Mouse (Mus musculus) liver, embryonic 11.5 days (tissue): ENCODE data around the gene Prepl. TPM values are rescaled to one million over a fixed set of nuclear protein-coding genes. Genes with fewer than 3 reads are reported as not detected.

Source experiments
- ATAC-seq: fragments of 200-750 bp; cut with Nextera tagmentation; replicated peaks from 2 replicates; pipeline ENCODE4 v1.8.0; 2017; ENCODE audit warnings: moderate number of reproducible peaks, mild to moderate bottlenecking, moderate TSS enrichment, moderate library complexity; ENCODE audit not compliant: low FRiP score
- DNase-seq: peaks from one replicate; pipeline ENCODE4 v3.0.0-alpha.2; 2017; ENCODE audit warnings: low spot score
- H3K27ac ChIP-seq: fragments of 300-500 bp; sonication (generic); 2 replicates; pipeline ENCODE4 v1.5.1; 2014; ENCODE audit warnings: mild to moderate bottlenecking, low read depth, low read length, control low read depth
- H3K27me3 ChIP-seq: fragments of 300-500 bp; sonication (generic); replicated peaks from 2 replicates; pipeline ENCODE4 v1.6.1; 2014; ENCODE audit warnings: low read length, mixed read lengths; ENCODE audit not compliant: control insufficient read depth, insufficient read depth
- H3K36me3 ChIP-seq: fragments of 300-500 bp; sonication (generic); 2 replicates; pipeline ENCODE4 v1.6.1; 2014; ENCODE audit warnings: mild to moderate bottlenecking, low read length, moderate library complexity, mixed read lengths; ENCODE audit not compliant: control insufficient read depth, insufficient read depth
- H3K4me1 ChIP-seq: fragments of 300-500 bp; sonication (generic); replicated peaks from 2 replicates; pipeline ENCODE4 v1.6.1; 2014; ENCODE audit warnings: low read length, mixed read lengths; ENCODE audit not compliant: control insufficient read depth, insufficient read depth
- H3K4me2 ChIP-seq: fragments of 300-500 bp; sonication (generic); 2 replicates; pipeline ENCODE4 v1.6.1; 2014; ENCODE audit warnings: mild to moderate bottlenecking, control low read depth, moderate library complexity
- H3K4me3 ChIP-seq: fragments of 300-500 bp; sonication (generic); 2 replicates; pipeline ENCODE4 v1.5.1; 2014; ENCODE audit warnings: low read depth, low read length, control low read depth
- H3K9ac ChIP-seq: fragments of 300-500 bp; sonication (generic); 2 replicates; pipeline ENCODE4 v1.6.1; 2014; ENCODE audit warnings: low read depth, low read length, control low read depth
- H3K9me3 ChIP-seq: fragments of 300-500 bp; sonication (generic); 2 replicates; pipeline ENCODE4 v1.6.1; 2016; ENCODE audit warnings: low read length, inconsistent platforms, mixed read lengths; ENCODE audit not compliant: control insufficient read depth
- WGBS: fragments of 180-500 bp; shearing (Covaris S2); extraction: QIAGEN DNeasy Blood & Tissue Kit; methylation state at CpG from one replicate; pipeline ENCODE4 v1.1.7; 2014; 5-methylcytosine and 5-hydroxymethylcytosine counted together
- polyA plus RNA-seq: library from polyadenylated mRNA; unstranded; fragments of >200 nt; fragmentation: Nextera tagmentation; extraction: Ambion mirVana; gene quantifications from 2 replicates; pipeline ENCODE4 v1.2.1, GENCODE M21; 2014

Prepl gene
- polyA plus RNA-seq, 1 experiment from 2014 or later, result 18.9 TPM

DNA sequence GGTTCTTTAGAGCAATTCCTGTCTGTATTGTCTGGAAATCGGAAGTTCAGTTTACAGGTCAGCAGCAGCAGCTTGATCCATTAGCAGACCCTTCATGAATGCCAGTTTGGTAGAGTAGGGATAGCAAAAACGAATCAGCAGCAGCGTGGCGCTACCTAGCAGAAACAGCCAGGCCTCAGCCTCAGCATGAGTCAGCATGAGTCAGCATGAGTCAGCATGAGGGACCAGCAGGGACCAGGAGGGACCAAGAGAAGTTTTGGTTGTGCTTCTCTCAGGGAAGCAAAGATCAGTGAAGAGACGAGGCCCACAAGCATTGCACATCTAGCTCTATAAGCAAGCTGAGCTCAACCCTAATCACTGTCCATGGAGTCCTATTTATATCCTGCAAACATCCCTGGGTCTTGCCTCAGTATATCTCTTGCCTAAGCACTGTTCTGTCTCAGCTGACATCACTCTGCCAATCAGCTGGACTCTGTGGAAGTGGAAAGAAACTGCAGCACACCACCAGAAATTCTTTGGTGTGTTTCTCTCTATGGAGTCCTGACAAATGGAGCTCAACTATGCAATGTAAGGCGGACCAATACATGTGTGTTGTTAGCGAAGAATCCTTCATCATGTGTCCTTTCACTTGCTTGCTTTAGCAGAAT is 8.8 kb upstream of the Prepl start:
- no peaks in the 10 kb centered on the region for H3K27me3 ChIP-seq
- no peak for ATAC-seq
- no peak overlapping the region for H3K27ac ChIP-seq
- peaks cover 8% of the 10 kb centered on the region; the same call in 1 of the 2 replicates for H3K36me3 ChIP-seq
- WGBS, result 87% methylated on average over 7 of the region's 7 CpGs
- peaks cover 6% of the 10 kb centered on the region for H3K9me3 ChIP-seq
- DNase-seq, result no peak
- no peak overlapping the region for H3K9ac ChIP-seq
- H3K4me3 ChIP-seq, result no peak overlapping the region
- no peaks in the 10 kb centered on the region for H3K4me1 ChIP-seq
- H3K4me2 ChIP-seq, result no peak overlapping the region

GRCm38 (mm10) chr17:85096396-85096795 is 6.4 kb upstream of the Prepl start:
- Histone ChIP-seq H3K36me3 (peaks cover 8% of the 10 kb centered on the region; the same call in 1 of the 2 replicates), H3K4me1 (0 out of 2 replicates have a peak, but pooled peaks cover 1% of the 10 kb centered on the region)
- WGBS, result 92% methylated on average over 3 of the region's 3 CpGs

DNA sequence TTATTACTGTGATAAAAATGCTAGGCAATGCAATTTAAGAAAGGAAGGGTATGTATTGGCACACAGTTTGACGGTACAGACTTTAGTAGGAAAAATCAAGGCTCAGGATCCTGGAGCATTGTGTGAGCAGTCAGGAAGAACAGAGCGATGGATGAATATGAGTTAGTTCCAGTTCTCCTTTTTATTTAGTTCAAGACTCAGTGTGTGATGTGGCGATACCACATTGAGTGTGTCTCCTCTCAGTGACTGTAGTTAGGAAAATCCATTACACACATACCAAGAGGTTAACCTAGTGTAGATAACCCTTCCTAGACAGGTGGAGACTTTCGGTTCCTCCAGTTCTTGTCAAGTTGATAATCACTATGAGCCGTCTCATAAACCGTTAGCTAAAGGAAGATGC is 1.7 kb upstream of the Prepl start:
- 86% methylated on average over 6 of the region's 6 CpGs for WGBS
- peak overlapping the region; percentile 88; the same call in 1 of the 2 replicates for H3K4me3 ChIP-seq
- no peak overlapping the region for H3K27ac ChIP-seq
- no peak for ATAC-seq
- DNase-seq, result no peak
- H3K4me1 ChIP-seq, result peaks cover 6% of the 10 kb centered on the region; the same call in 1 of the 2 replicates
- H3K4me2 ChIP-seq, result peak overlapping the region; percentile 69; the same call in 1 of the 2 replicates
- H3K27me3 ChIP-seq, result no peaks in the 10 kb centered on the region
- H3K9me3 ChIP-seq, result no peaks in the 10 kb centered on the region
- no peaks in the 10 kb centered on the region for H3K36me3 ChIP-seq
- H3K9ac ChIP-seq, result no peak overlapping the region

More at GRCm38 (mm10) chr17:85096396-85096795, 6.4 kb upstream of the Prepl start:
- DNase-seq (no peak), ATAC-seq (no peak)
- Histone ChIP-seq H3K27me3 (no peaks in the 10 kb centered on the region), H3K9ac (no peak overlapping the region), H3K27ac (no peak overlapping the region), H3K9me3 (peaks cover 6% of the 10 kb centered on the region), H3K4me3 (no peak overlapping the region), H3K4me2 (no peak overlapping the region)

- DNase-seq, result peak; percentile 46
- Histone ChIP-seq H3K4me1 (peaks cover 6% of the 10 kb centered on the region; the same call in 1 of the 2 replicates), H3K4me2 (peak overlapping the region; percentile 69), H3K9me3 (no peaks in the 10 kb centered on the region), H3K36me3 (no peaks in the 10 kb centered on the region), H3K9ac (peak overlapping the region; percentile 81), H3K27me3 (no peaks in the 10 kb centered on the region), H3K27ac (peak overlapping the region; percentile 35; the same call in 1 of the 2 replicates), H3K4me3 (peak overlapping the region; percentile 88)
- 2% methylated on average over 16 of the region's 16 CpGs for WGBS
- ATAC-seq, result no peak
Measured at GRCm38 (mm10) chr17:85089621-85090020, 420 bp downstream of the Prepl start.

GRCm38 (mm10) chr17:85089011-85089410 is 1.0 kb downstream of the Prepl start:
- no peaks in the 10 kb centered on the region for H3K9me3 ChIP-seq
- no peaks in the 10 kb centered on the region for H3K27me3 ChIP-seq
- H3K36me3 ChIP-seq, result no peaks in the 10 kb centered on the region
- peak overlapping the region; percentile 88 for H3K4me3 ChIP-seq
- ATAC-seq (no peak), DNase-seq (no peak)
- no peak overlapping the region; the same call in 1 of the 2 replicates for H3K9ac ChIP-seq
- WGBS, result 61% methylated on average over 6 of the region's 6 CpGs
- no peak overlapping the region for H3K27ac ChIP-seq
- peak overlapping the region; percentile 69 for H3K4me2 ChIP-seq
- H3K4me1 ChIP-seq, result peaks cover 6% of the 10 kb centered on the region; the same call in 1 of the 2 replicates

- H3K4me3 ChIP-seq, result no peak overlapping the region
- no peak for ATAC-seq
- 86% methylated on average over 11 of the region's 11 CpGs for WGBS
- H3K9ac ChIP-seq, result no peak overlapping the region
- H3K9me3 ChIP-seq, result no peaks in the 10 kb centered on the region
- H3K27ac ChIP-seq, result no peak overlapping the region
- no peak overlapping the region for H3K4me2 ChIP-seq
- H3K36me3 ChIP-seq, result no peaks in the 10 kb centered on the region
- H3K27me3 ChIP-seq, result no peaks in the 10 kb centered on the region
- peaks cover 6% of the 10 kb centered on the region; the same call in 1 of the 2 replicates for H3K4me1 ChIP-seq
- no peak for DNase-seq
Measured at GRCm38 (mm10) chr17:85088401-85088800, 1.6 kb downstream of the Prepl start.

GRCm38 (mm10) chr17:85087591-85087990 is 2.5 kb downstream of the Prepl start:
- H3K27ac ChIP-seq, result no peak overlapping the region
- no peak for ATAC-seq
- 88% methylated on average over 5 of the region's 5 CpGs for WGBS
- peaks cover 6% of the 10 kb centered on the region; the same call in 1 of the 2 replicates for H3K4me1 ChIP-seq
- no peaks in the 10 kb centered on the region for H3K9me3 ChIP-seq
- H3K36me3 ChIP-seq, result no peaks in the 10 kb centered on the region
- H3K27me3 ChIP-seq, result no peaks in the 10 kb centered on the region
- DNase-seq, result no peak
- H3K4me2 ChIP-seq, result no peak overlapping the region
- H3K9ac ChIP-seq, result no peak overlapping the region
- no peak overlapping the region for H3K4me3 ChIP-seq

- no peaks in the 10 kb centered on the region for H3K36me3 ChIP-seq
- H3K4me1 ChIP-seq, result peaks cover 6% of the 10 kb centered on the region; the same call in 1 of the 2 replicates
- no peak overlapping the region for H3K4me3 ChIP-seq
- DNase-seq, result no peak
- no peaks in the 10 kb centered on the region for H3K27me3 ChIP-seq
- H3K9me3 ChIP-seq, result no peaks in the 10 kb centered on the region
- 86% methylated on average over 1 of the region's 1 CpGs for WGBS
- H3K9ac ChIP-seq, result no peak overlapping the region
- no peak for ATAC-seq
- no peak overlapping the region for H3K27ac ChIP-seq
- no peak overlapping the region for H3K4me2 ChIP-seq
Measured at GRCm38 (mm10) chr17:85086501-85086900, 3.5 kb downstream of the Prepl start.

DNA sequence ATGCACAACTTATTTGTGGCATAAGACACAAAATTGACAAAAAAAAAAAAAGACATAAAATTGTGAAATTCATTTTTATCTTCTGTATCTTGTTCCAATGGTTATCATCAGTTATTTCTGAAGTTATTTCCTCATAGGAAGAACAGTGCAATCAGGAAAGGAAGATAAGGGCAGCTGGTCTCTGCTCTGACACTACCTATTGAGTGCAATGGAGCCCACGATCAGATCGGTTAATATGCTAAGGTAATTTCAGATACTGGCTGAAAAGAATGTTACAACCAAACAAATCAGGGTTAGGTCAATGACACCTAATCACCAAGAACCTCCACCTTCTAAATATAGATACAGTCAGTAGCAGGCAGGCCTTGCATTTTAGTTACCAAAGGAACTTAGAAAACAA is 4.7 kb downstream of the Prepl start:
- Histone ChIP-seq H3K4me3 (no peak overlapping the region), H3K9me3 (no peaks in the 10 kb centered on the region), H3K27me3 (no peaks in the 10 kb centered on the region), H3K4me1 (peaks cover 3% of the 10 kb centered on the region; the same call in 1 of the 2 replicates), H3K9ac (no peak overlapping the region), H3K27ac (no peak overlapping the region), H3K4me2 (no peak overlapping the region), H3K36me3 (no peaks in the 10 kb centered on the region)
- 71% methylated on average over 2 of the region's 2 CpGs for WGBS
- DNase-seq, result no peak
- ATAC-seq, result no peak
